Mouse (Mus musculus): ENCODE results near the gene Nkx1-1.

Gene Nkx1-1

GRCm38 (mm10) chr5:33400819-33401218, 33.0 kb downstream of the Nkx1-1 start:
- DNase-seq: no peak

GRCm38 (mm10) chr5:33396828-33397227, 36.9 kb downstream of the Nkx1-1 start:
- no peak for DNase-seq

GRCm38 (mm10) chr5:33395693-33396092, 38.1 kb downstream of the Nkx1-1 start:
- DNase-seq: no peak

- DNase-seq: peak; percentile 73 to 75
These were observed 40.0 kb downstream of the Nkx1-1 start for GRCm38 (mm10) chr5:33393803-33394202.

- no peak for DNase-seq
These were observed 46.2 kb downstream of the Nkx1-1 start for GRCm38 (mm10) chr5:33387550-33387949.

Measured in thymus, postnatal 36 days (tissue).